Mouse (Mus musculus) thymus, adult 2 months (tissue): Measurements from ENCODE around the gene Snx33.

Experiments
- CTCF ChIP-seq: fragments of 200-500 bp; IDR thresholded peaks from 2 replicates; pipeline ENCODE4 v1.5.1; 2012; ENCODE audit warnings: mild to moderate bottlenecking, control low read depth, low read length, moderate library complexity, borderline replicate concordance; ENCODE audit not compliant: control insufficient read depth, poor library complexity, insufficient read depth; ENCODE audit errors: extremely low read depth
- POLR2A ChIP-seq: fragments of 200-500 bp; IDR thresholded peaks from 2 replicates; pipeline ENCODE4 v1.6.1; 2012; ENCODE audit warnings: mild to moderate bottlenecking, low read length, control low read depth, moderate library complexity; ENCODE audit not compliant: control insufficient read depth, poor library complexity, insufficient read depth; ENCODE audit errors: extremely low read depth

DNA sequence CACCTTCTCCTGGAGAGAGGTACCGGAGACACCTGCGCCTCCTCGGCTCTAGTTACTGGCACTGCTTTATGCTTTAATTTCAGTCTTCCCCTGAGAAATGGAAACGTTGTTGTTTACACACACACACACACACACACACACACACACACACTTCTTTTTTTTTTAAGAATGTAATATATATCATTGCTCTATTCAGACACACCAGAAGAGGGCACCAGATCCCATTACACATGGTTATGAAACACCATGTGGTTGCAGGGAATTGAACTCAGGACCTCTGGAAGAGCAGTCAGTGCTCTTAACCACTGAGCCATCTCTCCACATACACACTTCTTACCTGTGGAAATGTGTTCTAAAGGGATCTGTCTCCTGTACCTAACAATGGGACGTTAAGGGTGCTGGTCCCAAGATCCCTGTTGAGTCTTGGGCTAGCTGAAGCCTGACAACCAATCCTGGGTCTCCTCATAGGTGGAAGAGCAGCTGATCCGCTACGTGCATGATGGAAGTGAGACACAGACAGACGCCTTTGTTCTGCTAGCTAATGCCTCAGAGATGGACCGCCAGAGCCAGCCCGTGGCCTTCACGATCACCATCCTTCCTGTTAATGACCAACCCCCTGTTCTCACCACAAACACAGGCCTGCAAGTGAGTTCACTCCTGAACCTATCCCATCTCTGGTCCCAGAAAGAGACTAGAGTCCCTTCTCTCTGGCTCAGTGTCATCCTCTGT is 37.5 kb downstream of the Snx33 start:
- TF ChIP-seq POLR2A (no peak), CTCF (no peak)
